Mouse (Mus musculus): ENCODE data around the gene Prkn.

- no peak for TF ChIP-seq GATA1 (IDR thresholded peaks at IDR 0.05; ENCODE audit: borderline replicate concordance, low read length)
- TF ChIP-seq FLI1 (IDR thresholded peaks at IDR 0.05; ENCODE audit: low read length), result no peak
Observed at GRCm38 (mm10) chr17:11249216-11249615, 409.0 kb downstream of the Prkn start.
